Mouse (Mus musculus): ENCODE data around the gene Slfn8. TPM values are rescaled to one million over a fixed set of nuclear protein-coding genes. Genes with fewer than 3 reads are reported as not detected.

Slfn8 gene
- polyA plus RNA-seq, 1 experiment from 2014 or later: 0.11 TPM

Small RNAs within 50 kb of the gene (microRNA-seq; reads per million reads assigned to microRNA genes)
- not detected for gene Gm27598
- gene Mir7679: not detected

Other genes starting within 250 kb of the Slfn8 start
- gene Lig3, start 239.7 kb downstream of the Slfn8 start, polyA plus RNA-seq (2015; fragmentation: Nextera tagmentation; extraction: Ambion mirVana): 33.4 and 34.0 TPM in 2 replicates
- 8.8 and 9.3 TPM in 2 replicates for gene Rffl, start 149.6 kb downstream of the Slfn8 start, polyA plus RNA-seq (2015; fragmentation: Nextera tagmentation; extraction: Ambion mirVana)
- gene Rad51d, start 130.2 kb downstream of the Slfn8 start, polyA plus RNA-seq (2015; fragmentation: Nextera tagmentation; extraction: Ambion mirVana): 13.5 and 15.2 TPM in 2 replicates
- 0.43 and 1.1 TPM in 2 replicates for gene Fndc8, start 128.7 kb downstream of the Slfn8 start, polyA plus RNA-seq (2015; fragmentation: Nextera tagmentation; extraction: Ambion mirVana)
- gene Nle1, start 112.4 kb downstream of the Slfn8 start, polyA plus RNA-seq (2015; fragmentation: Nextera tagmentation; extraction: Ambion mirVana): 33.3 and 39.7 TPM in 2 replicates
- 0.96 and 1.6 TPM in 2 replicates for gene Unc45b, start 110.3 kb downstream of the Slfn8 start, polyA plus RNA-seq (2015; fragmentation: Nextera tagmentation; extraction: Ambion mirVana)
- 1.3 and 1.8 TPM in 2 replicates for gene Slfn5, start 69.5 kb downstream of the Slfn8 start, polyA plus RNA-seq (2015; fragmentation: Nextera tagmentation; extraction: Ambion mirVana)
- gene Slfn9, start 29.0 kb downstream of the Slfn8 start, polyA plus RNA-seq (2015; fragmentation: Nextera tagmentation; extraction: Ambion mirVana): 5.7 and 6.5 TPM in 2 replicates
- 0.73 and 1.1 TPM in 2 replicates for gene Slfn2, start 44.3 kb upstream of the Slfn8 start, polyA plus RNA-seq (2015; fragmentation: Nextera tagmentation; extraction: Ambion mirVana)
- not detected in 2 replicates for gene Slfn1, start 96.0 kb upstream of the Slfn8 start, polyA plus RNA-seq (2015; fragmentation: Nextera tagmentation; extraction: Ambion mirVana)
- not detected in 2 replicates for gene Slfn4, start 154.4 kb upstream of the Slfn8 start, polyA plus RNA-seq (2015; fragmentation: Nextera tagmentation; extraction: Ambion mirVana)
- gene Slfn3, start 170.5 kb upstream of the Slfn8 start, polyA plus RNA-seq (2015; fragmentation: Nextera tagmentation; extraction: Ambion mirVana): 0.15 and 0.26 TPM in 2 replicates

Measured in forebrain, embryonic 16.5 days (tissue).